Mouse (Mus musculus): ENCODE data around the gene Dmbx1.

Gene Dmbx1

GRCm38 (mm10) chr4:115939295-115940102, at the start of gene Dmbx1:
TSS of gene Dmbx1 (minus strand) at chr4:115939926.
- DNase-seq (ENCODE audit: low spot score in 2 of 2), result no peak

- no peak for DNase-seq (ENCODE audit: low spot score in 2 of 2)
Observed at GRCm38 (mm10) chr4:115989382-115989781, 49.7 kb upstream of the Dmbx1 start.

GRCm38 (mm10) chr4:115987858-115988530, 48.3 kb upstream of the Dmbx1 start:
- no peak for DNase-seq (ENCODE audit: low spot score in 2 of 2)

- no peak for DNase-seq (ENCODE audit: low spot score in 2 of 2)
Observed at GRCm38 (mm10) chr4:115987436-115987835, 47.7 kb upstream of the Dmbx1 start.

GRCm38 (mm10) chr4:115984967-115985366, 45.2 kb upstream of the Dmbx1 start:
- peak in 1 of 2 experiments; percentile 26 for DNase-seq (ENCODE audit: low spot score in 2 of 2)

- peak; percentile 54 to 83 for DNase-seq (ENCODE audit: low spot score in 2 of 2)
Observed at GRCm38 (mm10) chr4:115984111-115984510, 44.4 kb upstream of the Dmbx1 start.

- DNase-seq (ENCODE audit: low spot score in 2 of 2), result peak; percentile 22 to 68
Observed at GRCm38 (mm10) chr4:115980676-115981075, 41.0 kb upstream of the Dmbx1 start.

GRCm38 (mm10) chr4:115979437-115979836, 39.7 kb upstream of the Dmbx1 start:
- DNase-seq (ENCODE audit: low spot score in 2 of 2), result no peak

- no peak for DNase-seq (ENCODE audit: low spot score in 2 of 2)
Observed at GRCm38 (mm10) chr4:115978911-115979310, 39.2 kb upstream of the Dmbx1 start.

- DNase-seq (ENCODE audit: low spot score in 2 of 2), result no peak
Observed at GRCm38 (mm10) chr4:115972543-115972942, 32.8 kb upstream of the Dmbx1 start.

GRCm38 (mm10) chr4:115964446-115964845, 24.7 kb upstream of the Dmbx1 start:
- no peak for DNase-seq (ENCODE audit: low spot score in 2 of 2)

GRCm38 (mm10) chr4:115963751-115964150, 24.0 kb upstream of the Dmbx1 start:
- DNase-seq (ENCODE audit: low spot score in 2 of 2), result no peak

- DNase-seq (ENCODE audit: low spot score in 2 of 2), result peak in 1 of 2 experiments; percentile 27
Observed at GRCm38 (mm10) chr4:115962671-115963412, 23.1 kb upstream of the Dmbx1 start.

- DNase-seq (ENCODE audit: low spot score in 2 of 2), result no peak
Observed at GRCm38 (mm10) chr4:115961991-115962390, 22.3 kb upstream of the Dmbx1 start.

GRCm38 (mm10) chr4:115959546-115959945, 19.8 kb upstream of the Dmbx1 start:
- no peak for DNase-seq (ENCODE audit: low spot score in 2 of 2)

- no peak for DNase-seq (ENCODE audit: low spot score in 2 of 2)
Observed at GRCm38 (mm10) chr4:115955494-115955775, 15.7 kb upstream of the Dmbx1 start.

- DNase-seq (ENCODE audit: low spot score in 2 of 2), result no peak
Observed at GRCm38 (mm10) chr4:115954656-115955493, 15.1 kb upstream of the Dmbx1 start.

GRCm38 (mm10) chr4:115953559-115953958, 13.8 kb upstream of the Dmbx1 start:
- no peak for DNase-seq (ENCODE audit: low spot score in 2 of 2)

GRCm38 (mm10) chr4:115952758-115953157, 13.0 kb upstream of the Dmbx1 start:
- DNase-seq (ENCODE audit: low spot score in 2 of 2), result peak; percentile 30 to 72

- DNase-seq (ENCODE audit: low spot score in 2 of 2), result no peak
Observed at GRCm38 (mm10) chr4:115943669-115944314, 4.1 kb upstream of the Dmbx1 start.

GRCm38 (mm10) chr4:115941242-115941820, 1.6 kb upstream of the Dmbx1 start:
- DNase-seq (ENCODE audit: low spot score in 2 of 2), result no peak

Data from spleen, postnatal 10 days (tissue).